Mouse (Mus musculus): ENCODE data around the gene Gm10577. TPM values are rescaled to one million over a fixed set of nuclear protein-coding genes. Genes with fewer than 3 reads are reported as not detected.

The Gm10577 gene
- total RNA-seq (2021): not detected
- long read RNA-seq, experiment 1: 0 reads
- long read RNA-seq, experiment 2: 0 reads

DNA sequence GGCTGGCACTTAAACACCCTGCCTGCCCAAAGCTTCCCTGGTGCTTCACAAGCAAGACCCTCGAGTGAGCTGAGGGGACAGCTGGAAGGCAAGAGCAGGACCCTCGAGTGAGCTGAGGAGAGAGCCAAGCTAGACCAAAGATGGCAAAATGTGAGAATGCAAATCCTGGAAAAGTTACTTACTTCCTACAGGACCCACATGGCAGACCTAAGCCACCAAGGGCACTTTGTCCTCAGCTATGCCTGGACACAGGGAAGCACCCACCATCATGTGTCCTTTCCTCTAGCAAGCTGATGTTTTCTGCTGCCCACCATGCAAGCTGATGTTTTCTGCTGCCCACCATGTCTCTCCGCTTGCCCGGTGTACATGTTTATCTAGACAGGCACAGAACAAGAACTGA is at the start of gene Gm10577:
TSS of gene Gm10577 (minus strand) at position 101 of the 400 bp plus-strand sequence.
- no peak for DNase-seq

DNA sequence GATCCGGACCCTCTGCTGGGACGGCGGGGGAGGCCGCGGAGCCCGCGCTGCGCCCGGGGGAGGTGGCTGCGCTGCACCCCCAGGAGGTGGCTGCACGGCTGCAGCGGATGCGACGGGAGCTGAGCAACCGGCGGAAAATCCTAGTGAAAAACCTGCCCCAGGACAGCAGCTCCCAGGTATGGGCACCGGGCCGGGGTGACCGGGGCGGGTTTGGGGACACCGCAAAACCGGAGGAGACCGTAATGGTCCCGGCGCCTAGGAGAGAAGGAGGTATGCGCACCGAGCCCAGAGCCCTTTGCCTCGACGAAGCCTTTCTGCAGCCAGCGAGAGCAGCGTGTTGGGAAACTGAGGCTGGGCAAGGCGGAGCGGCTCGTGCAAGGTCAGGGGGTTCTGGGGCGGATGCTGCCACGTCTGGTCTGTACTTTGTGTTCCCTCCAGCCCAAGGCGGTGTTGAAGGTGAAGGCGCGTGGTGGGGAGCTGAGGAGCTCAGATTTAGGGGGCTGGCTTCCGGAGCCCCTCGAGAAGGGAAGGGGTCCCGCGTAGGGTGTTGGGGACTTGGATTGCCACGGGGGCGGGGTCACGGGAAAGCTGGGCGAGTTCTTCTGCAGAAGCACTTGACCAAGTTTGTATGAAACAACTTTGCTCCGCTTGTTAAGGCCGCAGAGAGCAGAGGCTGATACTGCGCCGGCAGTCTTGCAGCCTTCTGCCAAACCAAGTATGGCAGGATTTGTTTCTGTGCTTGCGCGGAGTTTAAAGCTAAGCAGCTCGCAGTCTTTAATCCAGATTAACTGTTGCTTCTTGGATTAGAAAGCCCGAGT is 48.9 kb upstream of the Gm10577 start:
- DNase-seq: peak; percentile 30 to 54

DNA sequence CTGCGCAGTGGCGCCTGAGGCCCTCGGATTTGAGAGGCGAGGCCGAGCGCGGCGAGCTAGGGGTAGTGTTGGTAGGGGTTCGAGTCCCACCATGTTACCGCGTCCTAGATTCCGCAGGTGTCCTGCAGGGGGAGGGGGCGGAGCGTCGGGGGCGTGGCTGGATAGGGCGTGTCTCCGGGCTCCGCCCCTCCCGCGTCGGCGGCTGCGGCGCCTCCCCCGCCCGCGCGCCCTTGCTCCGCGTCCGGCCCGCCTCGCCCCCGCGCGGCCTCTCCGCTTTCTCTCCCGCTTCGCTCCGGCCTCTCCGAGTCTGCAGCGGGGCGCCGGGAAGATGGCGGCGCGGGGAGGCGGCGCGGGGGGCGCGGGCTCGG is 48.3 kb upstream of the Gm10577 start, which contains the start of gene Raver2:
TSS of gene Raver2 (plus strand) at position 198 of the 368 bp plus-strand sequence.
- DNase-seq: peak; percentile 70 to 83

DNA sequence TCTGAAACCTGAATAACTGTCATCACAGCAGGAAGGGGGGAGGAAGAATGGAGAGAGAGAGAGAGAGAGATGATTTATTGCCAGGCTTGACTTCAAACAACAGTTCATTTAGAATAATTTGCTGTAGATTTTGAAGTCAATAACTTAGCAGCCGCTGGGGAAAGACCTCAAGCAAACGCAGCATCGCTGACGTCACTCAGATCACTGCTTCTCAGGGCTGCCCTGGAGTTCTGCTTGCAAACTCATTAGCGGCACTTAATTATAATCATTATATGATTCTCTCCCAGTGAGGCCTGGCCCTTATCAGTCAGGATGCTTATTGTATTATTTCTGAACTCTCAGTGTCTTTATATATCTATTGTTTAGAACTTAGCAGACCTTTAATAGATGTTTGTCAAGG is 45.9 kb upstream of the Gm10577 start:
- DNase-seq: no peak

DNA sequence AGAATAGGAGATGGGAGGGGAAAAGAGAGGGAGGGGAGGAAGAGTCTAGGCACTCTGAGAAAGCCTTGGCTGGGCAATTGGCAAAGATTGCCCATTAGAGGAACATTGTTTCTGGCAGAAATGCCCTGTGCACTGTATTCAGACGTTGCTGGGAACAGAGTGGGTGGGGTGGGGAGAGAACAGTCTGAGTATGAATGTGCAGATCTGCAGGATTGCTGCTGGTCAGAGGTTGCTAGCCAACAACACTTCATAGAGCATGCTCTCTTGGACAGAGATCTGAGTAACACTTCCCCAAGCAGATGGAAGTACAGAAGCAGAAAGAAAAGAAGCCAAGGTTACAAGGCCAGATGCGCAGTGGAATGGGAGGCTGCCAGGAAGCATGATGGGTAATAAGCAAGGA is 41.6 kb upstream of the Gm10577 start:
- DNase-seq: peak in 1 of 2 experiments; percentile 16

DNA sequence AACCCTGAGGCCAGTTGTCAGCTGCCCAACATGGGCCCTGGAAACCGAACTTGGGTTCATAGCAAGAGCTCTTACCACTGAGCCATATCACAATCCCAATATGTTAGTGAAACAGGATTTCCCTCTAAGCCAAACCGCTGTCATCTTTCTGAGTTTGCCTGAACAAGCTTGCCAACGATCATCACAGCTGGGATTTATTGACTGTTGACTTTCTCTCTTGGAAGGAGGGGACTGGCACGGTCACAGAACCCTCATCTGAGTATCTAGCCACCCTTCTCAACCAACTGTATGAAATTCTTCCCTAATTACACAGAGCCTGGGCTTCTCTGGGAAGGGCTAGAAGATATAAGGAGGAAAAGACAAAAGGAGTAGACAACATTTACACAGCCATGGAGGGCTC is 26.1 kb upstream of the Gm10577 start:
- DNase-seq: no peak

DNA sequence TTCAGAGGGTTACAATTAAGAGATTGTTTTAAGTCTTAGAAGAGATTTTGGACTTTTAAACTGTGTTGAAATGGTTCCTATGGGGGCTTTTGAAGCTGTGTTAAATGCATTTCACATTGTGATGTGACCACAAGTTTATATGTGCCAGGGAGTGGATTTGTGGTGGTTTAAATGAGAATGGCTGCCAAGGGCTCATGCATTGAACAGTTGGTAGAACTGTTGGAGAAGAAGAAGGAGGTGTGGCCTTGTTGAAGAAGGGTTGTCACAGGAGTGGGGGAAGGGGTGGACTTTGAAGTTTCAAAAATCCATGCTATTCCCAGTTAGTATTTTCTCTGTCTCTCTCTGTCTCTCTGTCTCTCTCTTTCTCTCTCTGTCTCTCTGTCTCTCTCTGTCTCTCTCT is 23.7 kb upstream of the Gm10577 start:
- no peak for DNase-seq

DNA sequence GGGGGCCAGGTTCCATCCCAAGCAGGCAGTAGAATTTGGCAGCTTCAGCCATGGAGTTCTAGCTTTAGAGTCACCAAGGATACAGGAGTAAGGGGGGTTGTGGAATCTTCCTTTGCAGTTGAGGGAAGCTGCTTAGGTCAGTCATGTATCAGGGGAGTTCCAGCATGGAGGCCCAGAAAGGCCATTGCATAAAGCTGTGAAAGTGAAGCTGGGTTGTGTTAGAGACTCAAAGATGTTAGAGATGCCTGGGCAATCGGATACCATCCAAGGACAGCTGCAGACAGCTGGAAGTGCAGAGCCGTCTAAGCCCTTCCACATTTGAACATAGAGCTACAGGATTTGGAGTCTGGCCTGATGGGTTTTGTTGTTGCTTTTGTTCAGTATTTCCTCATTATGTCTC is 23.2 kb upstream of the Gm10577 start:
- no peak for DNase-seq

DNA sequence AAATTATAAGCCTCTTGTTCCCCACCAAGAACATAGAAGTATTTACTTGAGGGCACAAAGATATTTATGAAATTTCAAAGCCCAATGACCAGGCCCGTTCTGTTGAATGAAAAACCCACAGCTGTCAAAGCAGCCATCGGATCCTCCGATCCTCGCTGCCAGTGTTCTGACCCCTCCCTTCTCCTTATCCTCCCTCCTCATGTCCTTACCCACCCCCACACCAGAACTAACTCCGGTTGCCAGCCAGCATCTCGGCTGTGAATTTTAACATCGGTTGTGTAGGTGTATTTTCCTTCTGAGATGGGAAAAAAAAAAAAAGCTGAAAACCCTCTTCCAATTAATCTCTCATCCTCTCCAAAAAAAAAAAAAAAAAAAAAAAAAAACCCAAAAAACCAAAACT is 16.7 kb upstream of the Gm10577 start:
- DNase-seq: no peak

DNA sequence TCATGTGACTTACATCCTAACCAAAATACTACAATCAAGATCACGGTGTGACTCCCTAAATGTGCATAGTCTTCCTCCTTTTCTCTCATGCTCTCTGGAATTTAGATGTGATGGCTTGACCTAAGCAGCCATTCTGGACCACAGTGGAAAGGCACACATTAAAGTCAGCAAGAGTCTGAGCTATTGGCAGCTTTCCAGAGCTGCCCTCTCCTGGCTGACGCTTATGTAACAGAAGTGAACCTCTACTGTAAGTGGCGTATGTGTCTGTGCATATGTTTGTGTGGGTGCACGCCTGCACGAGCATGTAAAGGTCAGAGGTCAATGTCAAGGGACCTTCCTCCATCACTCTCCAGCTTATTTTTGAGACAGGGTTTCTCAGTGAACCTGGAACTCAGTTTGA is 14.6 kb upstream of the Gm10577 start:
- DNase-seq: peak in 1 of 2 experiments; percentile 2

DNA sequence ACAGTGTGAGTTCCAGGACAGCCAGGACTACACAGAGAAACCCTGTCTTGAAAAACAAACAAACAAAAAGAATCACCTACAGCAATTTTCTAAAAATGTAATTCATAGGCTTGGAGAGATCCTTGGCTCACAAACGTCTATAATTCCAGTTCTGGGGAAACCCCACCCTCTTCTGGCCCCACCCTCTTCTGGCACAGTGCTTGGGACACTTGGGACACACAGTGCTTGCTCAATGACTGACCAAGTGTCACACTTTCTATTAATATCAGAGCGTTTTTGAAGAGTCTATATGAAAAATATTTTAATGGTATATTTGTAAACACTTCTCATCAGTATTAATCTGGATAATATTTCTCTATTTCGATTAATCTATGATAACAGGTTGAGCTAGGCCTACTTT is 12.6 kb upstream of the Gm10577 start:
- no peak for DNase-seq

DNA sequence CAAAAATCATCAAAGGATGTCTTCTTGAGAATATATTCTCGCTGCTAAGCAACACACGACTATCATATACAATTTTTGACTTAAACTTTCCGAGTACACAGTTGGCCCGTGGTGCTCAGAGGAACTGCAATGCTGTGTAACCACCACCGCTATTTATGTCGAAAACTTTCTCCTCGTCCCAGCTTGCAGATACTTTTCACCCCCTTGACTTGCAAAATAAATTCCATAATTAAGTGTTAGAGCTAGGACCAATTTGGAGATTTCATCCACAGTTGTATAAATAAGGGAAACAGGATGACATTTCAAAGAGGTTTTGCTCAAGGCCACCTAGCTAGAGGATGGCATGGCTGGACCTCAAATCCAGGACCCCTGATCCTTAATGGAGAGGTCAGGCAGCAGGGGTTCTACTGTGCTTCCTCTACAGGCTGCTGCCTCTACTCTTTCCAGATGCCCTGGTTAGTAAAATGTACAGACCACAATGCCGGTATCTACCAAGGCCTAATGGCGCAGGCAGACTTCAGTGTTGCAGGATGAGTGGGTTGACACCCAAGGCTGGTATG is 7.4 kb upstream of the Gm10577 start:
- DNase-seq: no peak

DNA sequence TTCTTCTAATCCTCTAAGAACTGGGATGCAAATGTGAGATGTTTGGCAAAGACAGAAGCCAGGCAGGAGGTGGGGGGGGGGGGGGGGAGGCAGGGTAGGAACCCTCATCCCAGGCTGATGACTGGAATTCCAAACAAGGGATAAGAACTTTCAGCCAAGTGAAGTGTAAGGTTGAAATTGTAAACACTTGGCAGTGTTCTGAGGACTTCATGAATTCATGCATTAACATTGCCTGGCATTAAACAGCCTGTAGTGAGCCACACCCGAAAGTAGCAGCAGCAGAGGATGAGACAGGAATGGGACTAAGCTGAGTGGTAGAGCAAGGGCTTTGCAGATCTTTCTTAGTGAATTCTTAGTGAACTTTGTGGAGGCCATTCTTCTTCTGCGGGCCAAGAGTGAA is 6.5 kb upstream of the Gm10577 start:
- no peak for DNase-seq

DNA sequence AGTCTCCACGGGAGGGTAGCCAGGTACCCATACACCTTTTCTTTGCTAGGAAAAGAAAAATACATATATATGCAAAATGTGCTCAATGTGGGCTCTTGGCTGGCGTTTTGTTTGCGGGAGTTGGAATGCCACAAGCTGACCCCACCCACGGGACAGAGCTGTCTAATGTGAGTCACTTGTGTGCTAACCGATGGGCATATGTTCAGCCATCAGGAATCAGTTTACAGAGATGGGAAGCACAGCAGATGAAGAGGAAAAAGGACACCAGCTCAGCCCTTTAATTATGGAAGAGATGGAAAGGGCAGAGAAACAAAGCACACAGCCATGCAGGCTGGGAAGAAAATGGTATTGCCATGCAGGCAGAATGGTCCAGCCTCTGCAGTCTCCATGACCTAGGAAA is 6.1 kb upstream of the Gm10577 start:
- no peak for DNase-seq

DNA sequence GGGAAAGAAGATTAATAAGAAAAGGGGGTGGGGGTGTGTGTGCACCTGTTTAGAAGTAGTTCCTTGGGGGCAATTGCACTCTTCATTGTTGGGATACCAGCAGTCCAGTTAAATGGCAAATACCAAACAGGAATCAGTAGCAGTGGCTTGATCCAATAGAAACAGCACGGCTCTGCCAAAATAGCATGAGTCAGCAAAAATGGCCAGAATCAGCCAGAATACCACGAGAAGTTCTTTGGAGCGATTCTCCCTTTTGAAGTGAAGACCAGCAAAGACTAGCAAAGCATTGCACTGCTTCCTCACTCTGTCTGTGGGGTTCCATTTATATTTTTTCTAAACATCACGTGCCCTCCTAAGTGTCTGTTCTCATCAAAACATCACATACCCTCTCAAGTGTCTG is 2.7 kb downstream of the Gm10577 start:
- DNase-seq: no peak

DNA sequence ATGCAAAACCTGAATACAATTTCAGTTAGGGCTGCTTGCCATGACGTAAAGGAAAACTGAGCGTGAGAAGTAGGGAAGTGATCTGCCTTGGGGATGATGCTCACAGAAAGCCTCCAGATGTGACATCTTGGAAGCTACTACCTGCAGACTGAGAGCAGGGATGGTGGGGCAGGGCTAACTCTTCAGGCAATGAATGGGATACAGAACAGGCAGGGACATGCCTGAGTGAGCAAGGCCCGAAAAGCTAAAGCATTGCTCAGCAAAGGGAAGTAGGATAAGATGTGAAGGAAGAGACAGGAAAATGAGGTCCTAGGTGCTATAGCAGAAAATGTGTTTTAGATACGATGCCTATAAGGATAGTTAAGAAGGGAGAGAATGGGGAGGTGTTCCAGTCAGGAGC is 11.4 kb downstream of the Gm10577 start:
- no peak for DNase-seq

DNA sequence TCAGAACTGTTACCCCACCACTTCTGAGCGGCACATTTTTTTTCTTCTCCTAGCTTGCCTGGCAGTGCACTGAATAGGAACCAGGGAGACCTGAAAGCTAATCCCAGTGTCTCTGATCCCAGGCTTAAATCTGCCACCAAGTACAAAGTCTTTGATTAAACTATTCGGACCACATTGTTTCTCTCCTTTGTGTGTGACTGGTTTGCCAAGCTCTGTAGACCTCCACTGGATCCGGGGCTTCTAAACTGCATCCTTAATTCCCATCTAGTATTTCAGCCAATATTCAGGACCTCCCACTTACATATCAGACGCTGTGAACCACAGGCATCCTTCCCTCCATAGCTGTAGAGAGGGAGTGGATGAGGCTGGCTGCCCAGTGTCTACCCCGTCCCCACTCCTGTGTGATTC is 12.1 kb downstream of the Gm10577 start:
- DNase-seq: no peak

DNA sequence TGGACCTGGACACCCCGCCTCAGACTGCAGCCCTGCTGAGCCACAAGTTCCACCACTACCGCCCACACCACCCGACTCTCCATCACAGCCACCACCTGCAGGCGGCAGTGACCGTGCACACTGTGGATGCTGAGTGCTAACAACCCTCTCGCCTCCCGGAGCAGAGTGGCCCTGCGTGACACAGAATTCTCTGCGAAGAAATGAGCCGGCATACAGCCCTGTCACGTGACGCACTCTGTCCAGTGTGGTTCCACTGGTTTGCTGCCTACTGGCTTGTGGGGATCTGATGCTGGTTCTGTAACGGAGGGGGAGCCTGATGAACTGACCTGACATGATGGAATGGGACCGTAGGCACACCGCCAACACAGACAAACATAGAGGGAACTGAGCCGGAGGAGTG is 17.5 kb downstream of the Gm10577 start:
- no peak for DNase-seq

DNA sequence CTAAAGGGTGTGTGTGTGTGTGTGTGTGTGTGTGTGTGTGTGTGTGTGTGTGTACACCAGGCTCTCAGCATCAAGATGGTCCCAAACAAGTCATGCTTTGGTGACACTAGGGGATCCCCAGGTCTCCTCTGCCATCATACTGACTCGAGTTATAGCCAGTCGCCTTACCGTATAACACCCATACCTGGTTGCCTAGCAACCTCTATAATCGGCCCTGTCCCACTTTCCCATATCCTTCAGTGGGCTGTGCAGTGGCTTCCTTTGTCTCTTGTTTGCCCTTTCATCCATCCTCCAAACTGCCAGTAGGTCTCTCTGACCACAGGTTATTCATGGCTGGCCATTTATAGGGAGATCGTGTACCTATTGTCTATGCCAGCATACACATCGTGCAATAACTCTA is 19.4 kb downstream of the Gm10577 start:
- DNase-seq: no peak

DNA sequence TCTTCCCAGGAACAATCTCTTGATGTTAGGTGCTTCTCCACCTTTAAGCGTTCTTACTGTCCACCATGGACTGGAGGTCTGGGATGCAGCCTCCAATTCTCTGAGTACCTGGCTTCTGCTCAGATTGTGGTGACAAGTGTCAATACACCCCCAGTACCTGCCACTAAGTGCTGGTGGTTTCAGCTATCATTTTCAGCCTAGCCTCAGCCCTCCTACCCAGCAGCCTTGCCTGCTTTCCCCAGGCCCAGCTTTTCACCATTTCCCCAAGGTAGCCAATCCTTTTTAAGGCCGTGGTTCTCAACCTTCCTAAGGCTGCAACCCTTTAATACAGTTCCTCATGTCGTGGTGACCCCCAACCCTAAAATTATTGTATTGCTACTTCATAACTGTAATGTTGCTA is 19.9 kb downstream of the Gm10577 start:
- no peak for DNase-seq

DNA sequence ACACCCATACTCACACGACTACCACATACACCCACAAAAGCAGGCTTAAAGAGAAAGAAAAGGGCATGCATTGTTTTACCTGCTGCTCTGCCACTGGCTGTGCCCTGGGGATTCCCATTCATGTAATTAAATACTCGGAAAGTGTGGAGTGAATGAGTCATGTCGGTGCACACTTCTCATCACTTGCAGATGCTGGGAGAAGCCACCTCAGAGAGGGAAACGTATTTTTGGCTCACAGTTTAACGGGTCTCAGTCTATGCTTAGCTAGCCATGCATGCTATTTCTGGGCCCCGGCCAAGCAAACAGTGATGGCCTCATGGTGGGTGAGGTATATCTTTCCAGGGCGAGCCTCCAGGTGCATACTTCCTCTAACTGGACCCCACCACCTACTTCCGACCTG is 21.6 kb downstream of the Gm10577 start:
- no peak for DNase-seq

DNA sequence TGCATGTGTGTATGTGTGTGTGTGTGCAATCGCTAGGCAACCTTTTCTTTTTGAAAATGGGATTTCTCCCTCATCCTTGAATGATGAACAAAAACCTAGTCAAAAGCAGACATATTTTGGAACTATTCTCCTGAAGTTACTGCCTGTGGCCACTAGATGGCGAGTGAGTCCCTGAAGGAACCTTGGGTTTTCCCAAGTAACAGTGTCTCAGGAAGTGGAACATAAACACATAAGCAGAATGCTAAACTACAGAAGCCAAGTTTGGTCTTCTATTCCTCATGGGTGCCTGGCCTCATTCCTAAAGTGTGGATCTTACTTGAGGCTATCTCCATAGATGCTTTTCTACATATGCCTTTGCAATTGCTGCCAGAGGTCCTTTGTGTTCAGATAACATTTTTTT is 22.4 kb downstream of the Gm10577 start:
- peak; percentile 47 to 62 for DNase-seq

DNA sequence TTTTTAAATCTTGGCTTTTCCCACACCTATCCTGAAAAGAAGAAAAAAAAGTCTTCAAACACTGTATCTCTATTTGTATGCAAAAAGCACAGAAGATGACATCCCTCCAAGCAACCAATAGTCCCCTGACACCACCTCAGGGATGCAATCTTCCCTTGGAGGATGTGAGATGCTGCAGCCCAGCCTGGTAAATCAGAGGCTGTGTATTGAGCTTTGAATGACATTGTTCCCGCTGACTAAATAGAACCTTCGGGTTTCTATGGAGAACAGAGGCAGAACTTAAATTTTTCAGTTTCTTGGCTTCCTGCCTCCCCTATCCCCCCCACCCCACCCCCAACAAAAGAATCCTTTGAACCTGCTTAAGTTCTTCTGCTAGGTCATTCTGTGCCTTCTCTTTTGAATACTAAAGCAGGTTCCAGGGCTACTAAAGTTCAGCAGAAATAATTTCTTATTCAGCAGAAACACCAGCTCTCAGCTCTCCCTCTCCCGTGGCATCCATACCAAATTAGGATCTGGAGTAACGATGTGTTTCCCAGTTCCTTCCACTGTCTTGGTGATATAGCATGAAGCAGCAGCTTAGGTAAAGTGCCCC is 24.3 kb downstream of the Gm10577 start:
- DNase-seq: no peak

DNA sequence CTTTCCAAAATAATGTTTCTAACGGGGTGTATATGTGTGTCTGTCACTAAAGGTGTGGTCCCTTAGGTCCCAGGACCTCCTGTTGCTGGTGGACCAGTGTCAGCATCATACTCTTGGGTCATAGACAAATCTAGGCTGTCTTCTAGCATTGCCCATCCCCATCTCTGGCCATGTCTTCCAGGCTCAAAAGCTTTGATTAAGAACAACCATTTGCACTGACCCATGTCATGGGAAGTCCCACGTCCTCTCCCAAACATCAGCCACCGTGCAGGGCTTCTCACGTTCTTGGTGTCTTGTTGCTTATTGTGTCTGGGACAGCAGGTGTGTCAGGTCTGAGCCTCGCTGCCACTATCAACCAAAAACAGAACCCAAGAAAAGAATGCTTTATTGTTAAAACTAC is 24.9 kb downstream of the Gm10577 start:
- no peak for DNase-seq

Data from adrenal gland, postnatal 36 days (tissue).